Mouse (Mus musculus) forebrain, embryonic 12.5 days (tissue): ENCODE results near the gene 4930503E14Rik. TPM values are rescaled to one million over a fixed set of nuclear protein-coding genes. Genes with fewer than 3 reads are reported as not detected.
"Not testable (repeated sequence)": the region's sequence is repeated elsewhere in the genome, so short reads cannot be mapped to it uniquely, and the experiment has no call there.

Experiments
- ATAC-seq: fragments of 200-750 bp; cut with Nextera tagmentation; 2 replicates; pipeline ENCODE4 v1.8.0; 2017; ENCODE audit warnings: moderate TSS enrichment; ENCODE audit not compliant: low FRiP score
- H3K27ac ChIP-seq: fragments of 300-500 bp; sonication (generic); 2 replicates; pipeline ENCODE4 v1.5.1; 2016; ENCODE audit warnings: mild to moderate bottlenecking
- H3K27me3 ChIP-seq: fragments of 300-500 bp; sonication (generic); 2 replicates; pipeline ENCODE4 v1.6.1; 2016; ENCODE audit warnings: mild to moderate bottlenecking
- H3K36me3 ChIP-seq: fragments of 300-500 bp; sonication (generic); replicated peaks from 2 replicates; pipeline ENCODE4 v1.6.1; 2016; ENCODE audit warnings: mild to moderate bottlenecking
- H3K4me1 ChIP-seq: fragments of 300-500 bp; sonication (generic); 2 replicates; pipeline ENCODE4 v1.6.1; 2016
- H3K4me2 ChIP-seq: fragments of 300-500 bp; sonication (generic); 2 replicates; pipeline ENCODE4 v1.6.1; 2016; ENCODE audit warnings: mild to moderate bottlenecking, moderate library complexity
- H3K4me3 ChIP-seq: fragments of 300-500 bp; sonication (generic); replicated peaks from 2 replicates; pipeline ENCODE4 v1.5.1; 2016; ENCODE audit warnings: mild to moderate bottlenecking
- H3K9ac ChIP-seq: fragments of 300-500 bp; sonication (generic); 2 replicates; pipeline ENCODE4 v1.6.1; 2016; ENCODE audit warnings: mild to moderate bottlenecking
- H3K9me3 ChIP-seq: fragments of 300-500 bp; sonication (generic); 2 replicates; pipeline ENCODE4 v1.6.1; 2016
- WGBS: fragments of 180-500 bp; shearing (Covaris S2); methylation state at CpG from one replicate; pipeline ENCODE4 v1.1.7; 2016; 5-methylcytosine and 5-hydroxymethylcytosine counted together
- polyA plus RNA-seq: library from polyadenylated mRNA; unstranded; fragments of >200 nt; fragmentation: Nextera tagmentation; extraction: Ambion mirVana; gene quantifications from 2 replicates; pipeline ENCODE4 v1.2.1, GENCODE M21; 2016

4930503E14Rik gene
- not detected in 2 replicates for polyA plus RNA-seq

- H3K36me3 ChIP-seq, ATAC-seq, H3K4me3 ChIP-seq, H3K9ac ChIP-seq, H3K4me2 ChIP-seq, H3K27ac ChIP-seq, H3K4me1 ChIP-seq, H3K9me3 ChIP-seq, H3K27me3 ChIP-seq: not testable (repeated sequence)
- WGBS, result 91% methylated on average over 3 of the region's 3 CpGs
These were observed at the start of gene 4930503E14Rik for GRCm38 (mm10) chr14:44213154-44213553. Gene 4930503E14Rik, minus strand, starts transcription at chr14:44213254.

- no peak for ATAC-seq
- Histone ChIP-seq H3K27me3 (no peaks in the 10 kb centered on the region), H3K4me1 (no peaks in the 10 kb centered on the region)
These were observed 35.0 kb upstream of the 4930503E14Rik start for GRCm38 (mm10) chr14:44248039-44248438.

GRCm38 (mm10) chr14:44197361-44197760, 15.7 kb downstream of the 4930503E14Rik start, which contains the start of gene Gm8212:
Gene Gm8212, plus strand, starts transcription at chr14:44197661.
- not testable (repeated sequence) for H3K4me3 ChIP-seq, H3K9me3 ChIP-seq, H3K9ac ChIP-seq, H3K4me1 ChIP-seq, H3K27ac ChIP-seq, H3K36me3 ChIP-seq, H3K4me2 ChIP-seq, H3K27me3 ChIP-seq, ATAC-seq
- 91% methylated on average over 2 of the region's 3 CpGs for WGBS

More at GRCm38 (mm10) chr14:44248039-44248438, 35.0 kb upstream of the 4930503E14Rik start:
- Histone ChIP-seq H3K27ac (no peak overlapping the region), H3K4me2 (no peak overlapping the region), H3K36me3 (no peaks in the 10 kb centered on the region), H3K9me3 (peaks cover 6% of the 10 kb centered on the region; the same call in 1 of the 2 replicates), H3K9ac (no peak overlapping the region), H3K4me3 (no peak overlapping the region)
- 92% methylated on average over 16 of the region's 16 CpGs for WGBS

GRCm38 (mm10) chr14:44123551-44123950, 89.5 kb downstream of the 4930503E14Rik start, which contains the start of gene Gm3327:
Gene Gm3327, plus strand, starts transcription at chr14:44123851.
- ATAC-seq, H3K9me3 ChIP-seq, H3K27ac ChIP-seq, H3K27me3 ChIP-seq, H3K4me2 ChIP-seq, H3K36me3 ChIP-seq, H3K4me1 ChIP-seq, H3K4me3 ChIP-seq, H3K9ac ChIP-seq: not testable (repeated sequence)
- 85% methylated on average over 4 of the region's 4 CpGs for WGBS

Other genes with a start within 250 kb of the 4930503E14Rik start
- not detected in 2 replicates for gene Ang6, start 211.0 kb downstream of the 4930503E14Rik start, polyA plus RNA-seq
- gene Ear2, start 110.6 kb downstream of the 4930503E14Rik start, polyA plus RNA-seq, result not detected in 2 replicates
- not detected in 2 replicates for gene Gm3327, start 89.4 kb downstream of the 4930503E14Rik start, polyA plus RNA-seq
- not detected in 2 replicates for gene Gm8212, start 15.6 kb downstream of the 4930503E14Rik start, polyA plus RNA-seq
- gene Gm8220, start 72.3 kb upstream of the 4930503E14Rik start, polyA plus RNA-seq, result not detected in 2 replicates
- gene Gm5930, start 125.3 kb upstream of the 4930503E14Rik start, polyA plus RNA-seq, result not detected in 2 replicates
- gene Gm8229, start 152.1 kb upstream of the 4930503E14Rik start, polyA plus RNA-seq, result not detected in 2 replicates
- not detected in 2 replicates for gene Gm3371, start 197.4 kb upstream of the 4930503E14Rik start, polyA plus RNA-seq
- gene Gm8232, start 220.4 kb upstream of the 4930503E14Rik start, polyA plus RNA-seq, result not detected in 2 replicates